Mouse (Mus musculus): ENCODE data around the gene Amz2.

Amz2 gene

DNA sequence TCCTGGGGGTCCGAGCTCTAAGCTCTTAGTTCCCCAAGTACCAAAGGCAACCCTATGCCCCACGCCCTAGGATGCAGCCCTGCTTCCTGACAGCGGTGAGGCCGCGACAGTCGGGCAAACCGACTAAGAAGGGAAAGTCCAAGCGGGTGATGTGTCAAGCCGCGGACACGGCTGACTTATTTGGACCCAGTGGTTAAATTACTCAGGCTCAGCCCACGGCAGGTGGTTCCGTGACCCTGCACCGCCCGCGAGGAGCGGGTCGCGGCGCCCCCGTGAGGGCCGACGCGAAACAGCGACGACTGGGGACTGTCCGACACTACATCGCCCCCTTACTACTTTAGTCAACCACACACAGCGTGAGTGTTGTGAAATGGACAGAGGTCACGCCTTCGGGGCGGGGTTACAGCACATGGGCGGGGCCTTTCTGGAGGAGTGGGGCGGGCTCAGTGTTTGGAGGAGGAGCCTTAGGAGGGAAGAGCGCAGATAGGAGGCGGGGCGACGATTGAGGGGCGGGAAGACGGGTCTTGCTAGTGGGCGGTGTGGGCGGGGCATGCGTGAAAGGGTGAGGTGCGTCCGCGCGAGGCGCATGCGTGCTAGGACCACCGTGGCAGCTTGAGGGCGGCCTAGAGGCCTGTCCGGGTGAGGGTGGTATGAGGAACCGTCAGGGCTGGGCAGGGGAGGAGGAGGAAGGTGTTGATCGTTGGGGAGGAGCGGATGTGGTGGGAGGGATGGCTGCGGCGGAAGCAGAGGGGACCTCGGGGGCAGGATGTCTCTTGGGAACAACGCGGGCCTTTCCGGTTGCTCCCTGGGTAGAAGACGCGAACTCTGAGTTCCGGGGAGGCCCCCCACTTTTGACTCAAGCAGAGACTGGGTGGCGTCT is at the start of gene Amz2:
Gene Amz2, plus strand, starts transcription at position 555 of the 880 bp plus-strand sequence.
- peak; percentile 99 for DNase-seq (ENCODE audit: low spot score in 2 of 2)

DNA sequence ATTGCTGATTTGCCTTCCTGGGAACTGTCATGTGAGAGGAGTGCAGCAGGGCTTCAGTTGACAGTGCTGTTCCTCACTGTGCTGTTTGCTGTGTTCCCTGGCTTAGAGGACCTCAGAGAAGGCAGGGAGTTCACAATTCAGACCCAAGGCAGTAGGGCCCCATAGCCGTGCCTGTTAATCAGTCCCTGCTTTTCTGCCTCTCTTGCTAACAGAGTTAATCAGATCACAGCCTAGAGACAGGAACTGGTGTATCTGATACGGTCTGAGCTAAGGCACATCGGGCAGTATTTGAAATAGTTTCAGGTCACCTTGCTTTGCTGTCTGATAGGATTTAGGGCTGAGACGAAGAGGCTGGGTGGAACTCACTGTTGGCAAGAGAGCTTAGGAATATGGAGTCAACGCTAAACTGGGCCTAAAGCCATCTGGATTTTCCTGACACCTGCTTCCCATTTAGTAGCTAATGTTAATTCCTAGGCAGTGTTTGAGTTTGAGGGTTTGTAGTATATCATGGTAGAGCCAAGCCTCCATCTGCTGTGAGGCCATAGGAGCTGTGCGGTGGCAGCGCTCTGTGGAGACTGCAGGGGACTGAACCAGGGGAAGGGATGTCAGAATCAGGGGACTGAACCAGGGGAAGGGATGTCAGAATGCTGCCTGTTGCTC is 49.1 kb upstream of the Amz2 start:
- DNase-seq (ENCODE audit: low spot score in 2 of 2), result no peak

DNA sequence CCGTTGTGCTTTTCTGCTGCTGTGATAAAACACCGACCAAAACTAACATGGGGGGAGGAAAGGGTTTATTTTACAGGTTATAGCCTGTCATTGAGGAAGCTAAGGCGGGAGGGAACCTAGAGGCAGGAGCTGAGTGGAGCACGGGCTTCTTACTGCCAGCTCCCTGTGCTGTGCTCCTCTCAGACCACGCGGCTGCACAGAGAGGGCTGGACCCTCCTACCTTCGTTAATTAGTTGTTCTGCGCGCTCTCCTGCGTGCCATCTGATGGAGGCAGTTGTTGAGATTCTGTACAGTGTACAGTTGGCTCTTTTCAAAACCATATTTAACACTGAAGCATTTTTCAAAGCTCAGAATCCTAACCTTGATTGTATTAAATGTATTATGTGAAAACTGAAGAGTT is 48.3 kb upstream of the Amz2 start:
- no peak for DNase-seq (ENCODE audit: low spot score in 2 of 2)

DNA sequence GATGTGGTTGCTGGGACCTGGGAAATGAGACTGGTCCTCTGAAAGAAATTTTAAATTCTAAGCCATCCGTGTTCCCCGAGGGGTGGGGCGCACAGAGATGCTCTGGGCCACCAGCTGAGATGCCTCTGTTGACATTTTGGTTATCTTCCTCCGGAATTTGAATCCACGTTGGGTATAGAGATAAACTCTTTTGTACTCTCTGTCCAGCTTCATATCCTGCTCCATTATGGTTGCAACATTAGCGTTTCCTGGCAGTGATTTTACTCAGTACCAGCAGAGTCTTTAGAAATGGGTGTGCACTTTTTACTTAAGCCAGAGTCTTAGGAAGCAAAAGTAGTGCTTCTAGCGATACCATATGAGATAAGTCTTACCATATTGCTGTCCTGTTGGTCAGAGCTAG is 47.7 kb upstream of the Amz2 start:
- no peak for DNase-seq (ENCODE audit: low spot score in 2 of 2)

DNA sequence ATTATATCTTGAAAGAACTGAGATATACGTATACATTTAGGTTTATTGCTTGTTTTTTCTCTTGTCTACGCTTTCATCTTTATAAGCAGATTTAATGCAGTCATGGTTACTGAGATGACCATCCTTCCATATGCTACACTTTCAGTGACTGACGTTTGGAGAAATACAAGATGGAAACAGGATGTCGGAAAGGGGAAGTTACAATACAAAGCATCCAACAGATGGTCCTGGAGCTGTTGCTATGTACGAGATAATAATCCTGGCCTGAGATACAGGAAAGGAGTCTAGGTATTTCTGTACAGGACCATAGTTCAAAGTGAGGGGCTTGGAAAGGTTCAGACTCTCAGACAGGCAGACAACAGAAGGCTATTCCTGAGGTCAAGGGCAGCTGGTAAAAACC is 45.1 kb upstream of the Amz2 start:
- DNase-seq (ENCODE audit: low spot score in 2 of 2), result no peak

DNA sequence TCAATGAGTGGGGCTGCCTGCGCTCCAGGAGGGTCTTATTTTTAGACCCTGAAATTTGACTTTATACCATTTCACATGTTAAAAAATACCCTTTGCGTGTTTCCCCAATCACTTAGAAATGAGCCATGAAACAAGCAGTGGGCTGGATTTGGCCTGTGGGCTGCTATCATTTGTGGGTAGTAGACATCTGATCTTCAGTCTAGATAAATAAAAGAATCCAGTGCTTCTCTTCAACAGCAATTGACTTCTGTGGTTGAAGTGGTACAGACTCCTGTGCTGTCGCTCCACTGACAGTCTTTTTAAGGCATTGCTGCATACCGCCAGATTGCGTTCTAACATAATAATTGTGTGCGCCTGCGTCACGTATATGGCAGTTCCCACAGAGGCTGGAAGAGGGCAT is 40.5 kb upstream of the Amz2 start:
- DNase-seq (ENCODE audit: low spot score in 2 of 2), result no peak

DNA sequence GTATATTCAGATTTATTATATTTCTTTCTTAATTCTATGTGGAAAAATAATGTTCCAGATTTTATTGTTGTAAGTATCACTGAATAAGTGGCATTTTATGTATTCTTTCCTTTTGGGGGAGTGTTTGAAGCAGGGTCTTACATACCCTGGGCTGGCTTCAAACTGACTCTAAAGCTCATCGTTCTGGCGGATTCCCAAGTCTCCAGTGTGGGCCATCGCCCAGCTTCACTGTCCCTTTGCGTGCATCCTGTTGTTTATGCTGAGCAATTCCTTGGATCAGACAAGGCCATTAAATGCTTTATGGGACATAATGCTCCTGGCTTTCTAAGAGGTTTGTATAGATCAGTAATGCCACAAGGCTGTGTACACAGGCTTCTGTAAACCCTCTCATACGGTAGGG is 36.7 kb upstream of the Amz2 start:
- no peak for DNase-seq (ENCODE audit: low spot score in 2 of 2)

DNA sequence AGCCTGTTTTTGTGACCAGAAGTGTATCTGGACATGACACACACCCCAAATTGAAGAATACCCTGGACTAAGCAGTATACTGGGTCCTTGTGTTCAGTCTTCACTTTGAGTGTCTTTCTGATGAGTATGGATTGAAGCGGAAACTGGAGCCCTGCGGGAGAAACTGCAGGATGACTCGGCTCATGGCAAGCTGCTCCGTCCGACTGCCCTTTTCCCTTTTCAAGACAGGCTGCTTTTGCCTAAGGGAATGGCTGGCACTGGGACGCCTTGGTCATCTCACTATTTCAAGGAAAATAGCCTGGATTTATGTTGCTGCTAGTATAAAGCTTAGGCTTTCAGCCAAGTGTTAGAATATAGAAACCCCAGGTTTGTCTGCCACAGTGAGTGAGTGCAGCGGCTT is 34.5 kb upstream of the Amz2 start:
- no peak for DNase-seq (ENCODE audit: low spot score in 2 of 2)

DNA sequence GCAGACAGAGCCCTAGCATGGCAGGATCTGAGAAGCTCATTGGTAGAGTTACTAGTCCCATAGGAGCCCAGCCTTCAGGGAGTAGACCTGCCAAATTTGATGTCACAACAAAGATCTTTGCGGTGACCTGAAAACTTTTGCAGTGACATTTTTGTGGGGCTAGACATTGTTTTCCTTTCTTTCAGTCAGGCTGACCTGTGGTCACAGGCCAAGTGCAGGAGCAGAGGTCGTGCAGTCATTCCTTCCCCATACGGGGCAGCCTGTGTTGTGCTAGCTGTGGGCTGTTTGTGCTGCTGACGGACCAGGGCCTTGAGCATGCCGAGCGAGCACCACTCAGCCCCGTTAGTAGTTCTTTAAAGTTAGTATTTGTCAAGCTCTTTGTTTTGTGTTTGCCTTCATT is 34.0 kb upstream of the Amz2 start:
- no peak for DNase-seq (ENCODE audit: low spot score in 2 of 2)

DNA sequence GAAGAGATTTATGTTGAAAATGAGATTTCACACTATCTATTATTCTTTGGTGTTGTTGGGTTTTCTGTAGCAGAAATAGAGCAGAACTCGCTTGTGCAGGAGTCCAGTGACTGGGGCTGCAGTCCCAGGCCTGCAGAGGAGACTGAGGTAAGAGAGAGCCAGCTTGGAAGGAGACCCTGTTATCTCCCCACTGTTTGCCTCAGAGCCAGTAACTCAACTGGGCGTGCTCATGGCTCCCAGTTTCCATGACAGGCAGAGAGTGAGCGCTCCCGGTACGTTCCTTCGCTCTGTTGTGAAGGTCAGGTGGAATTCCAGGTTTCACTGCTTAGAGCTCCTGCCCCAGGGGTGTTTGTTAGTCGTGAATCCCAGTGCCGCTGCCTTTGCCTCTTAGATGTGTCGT is 33.1 kb upstream of the Amz2 start:
- DNase-seq (ENCODE audit: low spot score in 2 of 2), result no peak

DNA sequence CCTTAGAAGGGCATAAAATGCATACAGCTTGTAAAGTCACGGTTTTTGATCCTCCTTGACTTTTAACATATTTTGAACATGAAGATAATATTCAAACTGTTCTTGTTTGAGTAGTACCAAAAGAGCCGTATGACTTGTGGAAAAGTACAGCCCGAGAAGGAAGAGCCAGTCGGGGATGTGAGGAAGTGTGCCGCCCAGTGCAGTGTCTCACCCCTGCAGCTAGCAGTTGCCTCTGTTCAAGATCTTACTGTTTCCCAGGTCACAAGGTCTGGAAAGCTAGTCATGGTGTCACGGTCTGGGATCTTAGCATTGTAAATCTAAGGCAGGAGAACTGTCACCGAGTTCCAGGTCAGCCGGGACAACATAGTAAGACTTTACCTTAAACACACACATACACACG is 31.0 kb upstream of the Amz2 start:
- DNase-seq (ENCODE audit: low spot score in 2 of 2), result no peak

DNA sequence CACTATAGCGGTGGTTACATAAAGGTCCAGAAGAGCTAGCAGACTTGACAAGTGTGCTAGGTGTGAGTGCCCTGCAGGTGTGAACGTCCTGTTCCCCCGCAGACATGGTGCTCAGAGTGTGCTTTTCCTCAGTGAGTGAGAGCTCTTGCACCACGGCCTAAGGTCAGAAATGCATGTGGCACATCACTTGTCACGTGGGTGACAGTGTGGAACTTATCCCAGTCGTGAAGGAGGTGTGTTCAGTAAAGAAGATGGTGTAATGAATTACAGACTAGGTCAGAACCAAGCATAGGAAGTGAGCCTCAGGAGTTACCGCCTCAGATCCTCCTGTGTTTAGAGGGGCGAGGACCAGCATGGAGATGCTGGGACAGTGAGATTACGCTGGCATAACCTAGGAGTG is 30.5 kb upstream of the Amz2 start:
- no peak for DNase-seq (ENCODE audit: low spot score in 2 of 2)

DNA sequence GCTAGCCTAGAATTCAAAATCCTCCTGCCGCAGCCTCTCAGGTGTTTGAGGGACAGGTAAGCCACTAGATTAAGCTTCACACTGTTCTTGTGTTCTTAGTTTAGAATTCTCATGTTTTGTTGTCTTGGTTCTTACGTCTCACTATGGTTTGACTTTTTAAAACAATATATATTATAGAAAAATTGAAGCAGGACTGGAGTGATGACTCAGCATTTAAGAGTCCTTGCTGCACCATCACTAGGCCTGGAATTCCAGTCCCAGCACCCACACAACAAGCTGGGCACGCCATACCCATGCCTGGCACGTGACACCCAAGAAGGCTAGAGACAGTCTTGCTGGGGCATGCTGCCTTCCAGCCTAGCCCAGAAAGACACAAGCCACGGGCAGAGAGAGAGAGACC is 19.3 kb upstream of the Amz2 start:
- DNase-seq (ENCODE audit: low spot score in 2 of 2), result no peak

DNA sequence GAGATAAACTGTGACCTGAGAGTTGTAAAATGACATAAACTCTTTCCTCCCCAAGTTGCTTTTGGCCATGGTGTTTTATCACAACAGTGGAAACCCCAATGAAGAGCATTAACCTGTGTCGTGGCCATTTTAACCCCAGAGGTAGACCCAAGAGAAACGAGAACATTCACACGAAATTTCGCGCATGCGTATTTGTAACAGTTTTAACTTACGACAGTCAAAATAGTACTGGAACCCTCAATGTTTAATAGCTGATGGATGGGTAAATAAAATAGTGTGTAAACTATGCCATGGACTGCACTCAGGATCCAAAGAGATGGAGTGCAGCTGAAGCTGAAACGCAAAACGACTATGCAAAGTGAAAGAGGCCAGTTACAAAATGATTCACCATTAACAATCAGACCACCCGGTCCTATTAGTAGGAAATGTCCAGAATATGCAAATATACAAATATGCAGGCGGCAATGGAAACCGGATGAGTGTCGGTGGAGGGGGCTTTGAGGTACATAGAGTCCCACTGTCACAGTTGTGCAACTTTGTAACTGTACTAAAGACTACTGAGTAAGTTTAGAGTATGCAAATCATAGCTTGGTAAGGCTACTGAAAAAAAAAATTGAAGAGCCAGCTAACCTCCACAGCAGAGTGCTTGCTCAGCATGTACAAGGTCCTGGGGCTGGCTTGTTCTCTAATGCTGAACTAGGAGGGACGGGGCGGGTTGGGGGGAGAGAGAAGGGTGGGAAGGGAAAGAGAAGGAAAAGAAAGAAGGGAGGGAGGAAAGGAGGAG is 15.4 kb upstream of the Amz2 start:
- no peak for DNase-seq (ENCODE audit: low spot score in 2 of 2)

DNA sequence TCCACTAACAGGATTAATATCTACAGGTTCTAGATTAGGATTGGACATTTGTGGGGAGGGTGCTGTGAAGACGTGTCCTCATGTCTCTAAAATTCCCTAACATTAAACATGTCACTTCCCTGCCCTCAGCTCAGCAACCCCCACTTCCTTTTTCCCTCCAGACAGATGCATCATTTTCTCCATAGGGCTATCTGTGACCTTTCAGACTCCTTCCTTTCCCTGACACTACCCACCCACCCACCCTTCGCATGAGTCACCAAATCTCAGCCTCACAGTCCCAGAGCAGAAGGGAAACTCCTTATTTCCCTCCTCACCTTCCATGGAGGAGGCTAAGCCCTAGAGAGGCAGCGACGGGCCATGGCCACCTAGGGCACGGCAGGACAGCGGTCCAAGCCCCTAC is 12.1 kb upstream of the Amz2 start, which contains the start of gene 9930022D16Rik:
Gene 9930022D16Rik, plus strand, starts transcription at position 301 of the 400 bp plus-strand sequence.
- DNase-seq (ENCODE audit: low spot score in 2 of 2), result no peak

DNA sequence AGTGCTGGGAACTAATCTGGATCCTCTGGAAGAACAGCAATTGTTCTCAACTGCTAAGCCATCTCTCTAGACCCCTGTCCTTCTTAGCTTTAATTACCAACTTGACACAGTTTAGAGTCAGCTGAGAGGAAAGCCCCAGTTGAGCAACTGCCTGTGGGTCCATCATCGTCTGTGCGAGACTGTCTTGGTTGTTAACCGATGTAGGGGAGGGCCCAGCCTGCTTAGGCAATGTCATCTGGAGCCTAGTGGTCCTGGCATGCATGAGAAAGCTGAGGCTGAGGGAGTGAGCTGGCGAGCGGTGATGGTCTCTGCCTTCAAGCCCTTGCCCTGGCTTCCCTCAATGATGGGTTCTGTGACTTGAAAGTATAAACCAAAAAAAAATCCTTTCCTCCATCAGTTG is 10.9 kb upstream of the Amz2 start:
- no peak for DNase-seq (ENCODE audit: low spot score in 2 of 2)

DNA sequence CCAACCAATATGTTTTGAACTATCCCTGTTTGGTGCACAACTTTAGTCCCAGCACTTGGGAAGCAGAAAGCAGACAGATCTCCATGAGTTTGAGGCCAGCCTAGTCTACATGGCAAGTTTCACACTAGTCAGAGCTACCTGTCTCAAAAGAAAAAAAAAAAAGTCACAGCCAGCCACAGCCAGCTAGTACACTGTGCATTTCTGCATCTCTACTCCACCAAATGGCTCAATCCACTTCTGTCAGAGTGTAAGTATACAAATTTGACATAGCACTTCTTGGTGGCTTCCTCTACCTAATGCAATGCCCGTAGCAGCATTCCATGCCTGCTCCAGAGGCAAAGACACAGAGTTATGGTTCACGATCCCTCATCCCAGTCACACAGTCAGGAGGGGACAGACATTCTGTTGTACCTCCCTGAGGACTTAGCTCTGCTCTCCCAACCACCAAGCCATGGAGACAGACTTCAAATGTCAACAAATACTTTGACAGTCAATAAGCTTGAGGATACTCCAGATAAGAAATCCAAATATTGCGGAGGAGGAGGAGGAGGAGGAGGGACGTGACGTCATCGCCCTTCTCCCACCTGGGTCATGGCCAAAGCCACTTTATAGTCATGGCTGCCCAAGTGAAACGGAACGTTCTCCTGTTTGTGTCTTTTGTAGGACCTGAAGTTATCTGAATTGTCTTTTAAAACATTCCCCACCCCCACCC is 8.9 kb upstream of the Amz2 start:
- DNase-seq (ENCODE audit: low spot score in 2 of 2), result no peak

DNA sequence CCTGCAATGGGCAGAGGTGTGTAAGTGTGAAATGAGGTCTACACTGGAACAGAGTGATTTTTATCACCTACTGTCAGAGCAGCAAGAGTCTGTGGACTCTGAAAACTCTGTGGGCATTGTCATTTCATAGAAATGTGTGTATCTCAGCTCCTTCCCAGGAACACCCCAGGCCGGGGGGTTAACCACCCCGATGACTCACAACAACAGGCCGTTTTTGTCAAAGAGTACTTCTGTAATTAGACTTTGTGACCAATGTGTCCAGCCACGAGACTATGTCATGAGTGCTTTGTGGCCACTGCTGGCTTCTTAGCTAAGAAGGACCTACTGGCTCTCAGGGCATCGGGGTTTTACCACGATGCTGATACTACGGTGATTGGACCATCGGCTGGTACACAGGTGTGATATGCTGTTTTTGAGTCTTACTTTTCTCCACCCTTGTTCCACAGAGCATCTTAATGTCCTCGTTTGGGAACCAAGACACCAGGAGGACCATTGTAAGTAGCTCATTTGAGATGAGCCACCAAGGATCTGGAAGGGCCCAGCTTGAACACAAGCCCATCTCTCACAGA is 8.2 kb upstream of the Amz2 start:
- no peak for DNase-seq (ENCODE audit: low spot score in 2 of 2)

DNA sequence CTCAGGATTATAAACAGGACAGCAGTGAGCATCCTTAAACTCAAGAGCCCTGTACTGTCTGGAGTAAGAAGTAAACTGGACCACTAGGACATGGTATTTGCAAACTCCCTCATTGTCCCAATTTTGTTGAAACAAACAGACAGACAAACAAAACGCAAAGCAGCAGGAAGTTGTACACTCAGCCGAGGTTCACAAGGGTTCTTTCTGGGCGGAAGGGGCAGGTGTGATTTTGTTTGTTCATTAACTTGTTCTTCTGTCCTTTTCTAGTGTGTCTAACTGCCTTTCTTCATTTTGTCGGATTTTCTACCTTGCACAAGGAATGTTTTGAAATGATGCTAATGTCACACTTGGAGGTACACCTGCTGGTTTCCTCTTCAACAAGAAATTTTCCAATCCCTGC is 6.3 kb upstream of the Amz2 start:
- no peak for DNase-seq (ENCODE audit: low spot score in 2 of 2)

DNA sequence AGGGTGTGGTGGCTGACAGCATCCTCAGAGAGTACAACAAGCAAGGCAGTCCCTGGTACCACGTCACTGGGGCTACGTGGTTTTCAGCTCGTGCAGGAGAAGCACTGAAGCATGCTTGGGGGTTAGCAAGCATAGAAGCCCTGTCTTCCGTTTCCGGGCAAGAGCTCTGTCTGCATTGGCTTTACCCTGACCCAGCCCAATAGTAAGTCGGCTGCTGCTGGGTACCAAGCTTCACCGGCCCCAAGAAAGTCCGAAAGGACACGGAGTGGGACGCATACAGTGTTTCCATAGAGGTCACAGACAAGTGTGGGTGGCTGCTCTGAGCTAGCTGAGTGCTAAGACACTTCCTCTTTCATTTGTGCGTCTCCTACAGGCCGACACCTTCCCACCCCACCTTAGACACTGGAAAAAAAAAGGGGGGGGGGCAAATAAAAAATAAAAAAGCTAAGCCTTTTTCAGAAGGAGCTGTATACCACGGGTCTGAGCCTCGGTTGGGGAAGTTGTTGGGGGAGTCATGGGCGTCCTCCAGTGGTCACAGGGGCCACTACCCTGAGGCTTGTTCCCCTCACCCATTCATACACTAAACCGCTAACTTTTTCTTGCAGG is 5.7 kb upstream of the Amz2 start:
- DNase-seq (ENCODE audit: low spot score in 2 of 2), result peak; percentile 23 to 45

DNA sequence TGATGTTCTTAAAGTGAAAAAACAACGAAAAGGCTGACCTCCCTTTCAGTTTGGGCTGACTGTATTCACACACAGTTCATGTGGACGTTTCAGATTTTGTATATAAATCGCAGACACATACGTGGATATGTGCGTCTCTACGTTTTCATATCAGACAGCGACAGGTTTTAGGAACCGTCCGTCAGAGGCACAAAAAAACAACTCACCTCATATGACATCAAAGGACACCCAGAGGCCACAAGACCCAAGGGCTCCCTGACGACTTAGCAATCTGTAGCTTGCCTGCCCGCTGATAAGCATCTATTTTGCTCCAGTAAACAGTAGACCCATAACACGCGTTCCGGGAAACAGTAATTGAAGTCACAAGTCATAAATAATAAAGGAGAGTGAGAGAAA is 5.2 kb upstream of the Amz2 start:
- no peak for DNase-seq (ENCODE audit: low spot score in 2 of 2)

Measured in spleen, postnatal 14 days (tissue).